ENCODE assay signal across 13 mouse cellular contexts in genomic region chr10:39238596-39238995, GRCm38 (mm10).
DNase-seq lines count a peak whose midpoint lies in the region; ATAC-seq lines count a peak whose summit lies in the region.
"Had no signal": no experiment of that assay in that cellular context is flagged by ENCODE, and none has a peak within 500 bp of the region (broad histone marks: within the 10 kb centered on the region; RNA-seq: fewer than 3 reads in every experiment).

No protein-coding gene starts in this region.

- DNase-seq in testis, postnatal 14 days (ENCODE audit: low spot score): peak; percentile 21
- no peak for DNase-seq in spleen, adult 12 weeks (ENCODE audit: low spot score)
- DNase-seq: thymus, postnatal 4 days had no signal

- H3K9ac ChIP-seq in hindbrain, embryonic 13.5 days: no peak overlapping the region
- no peak overlapping the region for H3K9ac ChIP-seq in hindbrain, embryonic 16.5 days (ENCODE audit: low read depth, low read length)
- no peak overlapping the region for H3K9ac ChIP-seq in midbrain, embryonic 16.5 days (ENCODE audit: low read depth, low read length)
- no peak overlapping the region for H3K9ac ChIP-seq in midbrain, embryonic 13.5 days (replicated peaks)
- H3K9ac ChIP-seq: stomach, embryonic 15.5 days had no signal

- no peak overlapping the region for H3K4me3 ChIP-seq in hindbrain, embryonic 13.5 days
- H3K4me3 ChIP-seq in hindbrain, embryonic 16.5 days (ENCODE audit: low read length): no peak overlapping the region
- no peak overlapping the region for H3K4me3 ChIP-seq in midbrain, embryonic 16.5 days (ENCODE audit: low read depth, low read length)
- H3K4me3 ChIP-seq in midbrain, embryonic 13.5 days (replicated peaks): no peak overlapping the region
- H3K4me3 ChIP-seq in brown adipose tissue, adult 24 weeks (ENCODE audit: insufficient read depth, low read depth, low read length): peak overlapping the region; percentile 40
- H3K4me3 ChIP-seq: left cerebral cortex, adult 2 months; megakaryocyte, embryonic 14.5 days; stomach, embryonic 15.5 days had no signal

- no peak for ATAC-seq in hindbrain, embryonic 13.5 days (ENCODE audit: low FRiP score)
- no peak for ATAC-seq in hindbrain, embryonic 16.5 days
- ATAC-seq in midbrain, embryonic 16.5 days: no peak
- no peak for ATAC-seq in midbrain, embryonic 13.5 days
- no peak for ATAC-seq in inflammation-experienced regulatory T-cells, adult 6 months

- 72% methylated on average over 10 of the region's 10 CpGs for WGBS in hindbrain, embryonic 13.5 days
- WGBS in hindbrain, embryonic 16.5 days: 60% methylated on average over 10 of the region's 10 CpGs
- 62% methylated on average over 10 of the region's 10 CpGs for WGBS in midbrain, embryonic 16.5 days
- WGBS in midbrain, embryonic 13.5 days: 79% methylated on average over 10 of the region's 10 CpGs

- no peaks in the 10 kb centered on the region for H3K36me3 ChIP-seq in hindbrain, embryonic 13.5 days
- H3K36me3 ChIP-seq in hindbrain, embryonic 16.5 days (ENCODE audit: control insufficient read depth, insufficient read depth, low read length): no peaks in the 10 kb centered on the region
- no peaks in the 10 kb centered on the region for H3K36me3 ChIP-seq in midbrain, embryonic 16.5 days (ENCODE audit: control insufficient read depth, insufficient read depth, low read length)
- no peaks in the 10 kb centered on the region for H3K36me3 ChIP-seq in midbrain, embryonic 13.5 days
- H3K36me3 ChIP-seq: stomach, embryonic 15.5 days had no signal

- H3K4me2 ChIP-seq in hindbrain, embryonic 13.5 days: no peak overlapping the region
- H3K4me2 ChIP-seq in hindbrain, embryonic 16.5 days (ENCODE audit: low read length): no peak overlapping the region
- no peak overlapping the region for H3K4me2 ChIP-seq in midbrain, embryonic 16.5 days (ENCODE audit: low read length)
- no peak overlapping the region for H3K4me2 ChIP-seq in midbrain, embryonic 13.5 days (replicated peaks)
- H3K4me2 ChIP-seq: stomach, embryonic 15.5 days had no signal

- no peaks in the 10 kb centered on the region for H3K9me3 ChIP-seq in hindbrain, embryonic 13.5 days
- H3K9me3 ChIP-seq in hindbrain, embryonic 16.5 days (ENCODE audit: control insufficient read depth, low read length): no peaks in the 10 kb centered on the region
- no peaks in the 10 kb centered on the region; the same call in 1 of the 2 replicates for H3K9me3 ChIP-seq in midbrain, embryonic 16.5 days (replicated peaks; ENCODE audit: control insufficient read depth, low read length, poor library complexity, severe bottlenecking)
- H3K9me3 ChIP-seq in midbrain, embryonic 13.5 days: no peaks in the 10 kb centered on the region
- H3K9me3 ChIP-seq: megakaryocyte, embryonic 14.5 days; stomach, embryonic 15.5 days had no signal

- H3K4me1 ChIP-seq in hindbrain, embryonic 13.5 days (replicated peaks): peaks cover 19% of the 10 kb centered on the region
- peaks cover 9% of the 10 kb centered on the region for H3K4me1 ChIP-seq in hindbrain, embryonic 16.5 days (ENCODE audit: control insufficient read depth, insufficient read depth, low read depth, low read length)
- H3K4me1 ChIP-seq in midbrain, embryonic 16.5 days (ENCODE audit: control insufficient read depth, insufficient read depth, low read length): peaks cover 12% of the 10 kb centered on the region
- peaks cover 14% of the 10 kb centered on the region for H3K4me1 ChIP-seq in midbrain, embryonic 13.5 days (replicated peaks)
- peaks cover 5% of the 10 kb centered on the region; the same call in 1 of the 2 replicates for H3K4me1 ChIP-seq in brown adipose tissue, adult 24 weeks (ENCODE audit: control insufficient read depth, insufficient read depth, insufficient read length, low read length)

- H3K27me3 ChIP-seq in hindbrain, embryonic 13.5 days: 0 out of 2 replicates have a peak, but pooled peaks cover 3% of the 10 kb centered on the region
- no peaks in the 10 kb centered on the region for H3K27me3 ChIP-seq in hindbrain, embryonic 16.5 days (replicated peaks; ENCODE audit: control insufficient read depth, insufficient read depth, low read length)
- H3K27me3 ChIP-seq in midbrain, embryonic 16.5 days (ENCODE audit: control insufficient read depth, insufficient read depth, low read depth, low read length): no peaks in the 10 kb centered on the region
- no peaks in the 10 kb centered on the region for H3K27me3 ChIP-seq in midbrain, embryonic 13.5 days
- H3K27me3 ChIP-seq: stomach, embryonic 15.5 days had no signal

- H3K27ac ChIP-seq in hindbrain, embryonic 13.5 days: peak overlapping the region; percentile 61; the same call in 1 of the 2 replicates
- no peak overlapping the region for H3K27ac ChIP-seq in hindbrain, embryonic 16.5 days (ENCODE audit: low read depth, low read length)
- 0 out of 2 replicates have a peak overlapping the region, but pooled peaks have one; percentile 10 for H3K27ac ChIP-seq in midbrain, embryonic 16.5 days (ENCODE audit: low read length)
- no peak overlapping the region for H3K27ac ChIP-seq in midbrain, embryonic 13.5 days
- H3K27ac ChIP-seq in brown adipose tissue, adult 24 weeks (replicated peaks; ENCODE audit: low read depth, low read length): no peak overlapping the region
- H3K27ac ChIP-seq: kidney, postnatal 0 days; left cerebral cortex, adult 2 months; stomach, embryonic 15.5 days had no signal

Comparison
In these comparisons a context has a peak if more than half of its experiments do, and no peak if none do; other contexts are left out.
1. H3K27ac ChIP-seq: peak in hindbrain, embryonic 13.5 days (single experiment) and midbrain, embryonic 16.5 days (single experiment); none in hindbrain, embryonic 16.5 days (single experiment), midbrain, embryonic 13.5 days (single experiment) and brown adipose tissue, adult 24 weeks (single experiment).